Mouse (Mus musculus): ENCODE measurements at regions not wholly inside any gene's neighbourhood (a gene's known extent, or its start where the extent isn't known, plus 50 kb on each side); places are given as distances from the start of the nearest gene placed in this dataset.

DNA sequence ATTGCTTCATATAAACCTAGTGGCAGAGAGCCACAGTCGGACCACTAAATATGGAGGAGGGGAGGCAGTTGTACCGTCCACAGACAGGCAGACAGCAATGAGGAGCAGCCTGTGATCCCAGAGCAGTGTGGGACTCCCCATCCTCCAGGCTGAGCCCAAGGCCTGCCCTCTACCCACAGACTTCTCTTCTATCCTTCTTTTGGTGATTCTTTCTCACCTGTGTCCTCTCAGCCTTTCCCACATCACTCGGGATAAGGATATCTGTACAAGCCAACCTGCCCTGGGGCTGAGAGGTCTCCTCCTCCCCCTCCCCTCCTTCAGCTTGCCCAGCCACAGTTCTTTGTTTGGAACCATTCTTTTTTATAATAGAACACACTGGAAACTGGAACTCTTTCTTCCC is 158.8 kb upstream of the 1700066M21Rik start:
- H3K27ac ChIP-seq (ENCODE audit: insufficient read depth, low read depth, low read length) = no peak overlapping the region
- WGBS = 69% methylated on average over 3 of the region's 3 CpGs
- no peak for TF ChIP-seq POLR2A (IDR thresholded peaks at IDR 0.05; ENCODE audit: insufficient read depth, low read depth, low read length)
- no peak for TF ChIP-seq CTCF (IDR thresholded peaks at IDR 0.05; ENCODE audit: insufficient read depth, low read depth, low read length)
- peaks cover 3% of the 10 kb centered on the region; the same call in 1 of the 2 replicates for H3K4me1 ChIP-seq (ENCODE audit: control insufficient read depth, insufficient read depth, low read length)
- H3K4me3 ChIP-seq (ENCODE audit: insufficient read depth, low read depth, low read length) = no peak overlapping the region

DNA sequence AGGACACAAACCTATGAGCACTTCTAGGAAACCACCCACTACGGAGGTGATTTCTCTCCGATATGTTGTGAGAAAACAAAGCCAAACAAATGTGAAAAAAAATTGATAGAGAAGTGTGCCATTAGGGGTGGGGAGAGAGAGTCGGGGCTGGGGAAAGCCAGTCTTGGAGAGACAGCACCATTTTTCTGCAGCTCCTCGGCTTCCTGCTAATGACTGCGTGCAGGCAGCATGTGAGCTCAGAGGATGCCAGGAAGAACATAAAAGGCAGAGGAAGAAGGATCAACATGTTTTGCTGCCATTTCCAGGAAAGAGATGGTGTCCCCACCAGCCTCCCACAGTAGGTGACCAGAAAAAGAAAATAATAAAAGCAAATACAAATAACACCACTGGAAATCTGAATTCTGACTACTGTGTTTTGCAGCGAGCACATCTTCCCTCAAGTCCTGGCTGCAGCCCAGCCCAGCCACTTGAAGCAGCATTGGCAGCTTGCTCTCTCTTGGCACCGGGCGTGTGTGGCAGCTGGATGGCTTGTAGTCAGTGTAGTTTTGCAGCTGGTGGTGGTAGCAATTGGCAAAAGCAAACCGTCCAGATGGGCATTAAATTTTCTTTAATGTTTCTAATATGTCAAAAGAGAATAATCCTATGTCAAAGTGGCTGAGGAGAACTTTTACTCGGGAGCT is 152.9 kb upstream of the 1700066M21Rik start:
- TF ChIP-seq POLR2A (IDR thresholded peaks at IDR 0.05; ENCODE audit: insufficient read depth, low read depth, low read length) = no peak
- no peak for TF ChIP-seq CTCF (IDR thresholded peaks at IDR 0.05; ENCODE audit: insufficient read depth, low read depth, low read length)
- H3K4me1 ChIP-seq (ENCODE audit: control insufficient read depth, insufficient read depth, low read length) = no peaks in the 10 kb centered on the region
- no peak overlapping the region for H3K4me3 ChIP-seq (ENCODE audit: insufficient read depth, low read depth, low read length)
- H3K27ac ChIP-seq (ENCODE audit: insufficient read depth, low read depth, low read length) = no peak overlapping the region
- 17% methylated on average over 10 of the region's 10 CpGs for WGBS

- Histone ChIP-seq H3K4me1 (ENCODE audit: control insufficient read depth, insufficient read depth, low read length) (no peaks in the 10 kb centered on the region), H3K27ac (ENCODE audit: insufficient read depth, low read depth, low read length) (no peak overlapping the region), H3K4me3 (ENCODE audit: insufficient read depth, low read depth, low read length) (no peak overlapping the region)
- WGBS = 59% methylated on average over 6 of the region's 6 CpGs
- TF ChIP-seq POLR2A (IDR thresholded peaks at IDR 0.05; ENCODE audit: insufficient read depth, low read depth, low read length) (no peak), CTCF (IDR thresholded peaks at IDR 0.05; ENCODE audit: insufficient read depth, low read depth, low read length) (no peak)
These were observed 133.6 kb upstream of the 1700066M21Rik start for GRCm38 (mm10) chr1:57243607-57244408.

GRCm38 (mm10) chr1:57259626-57260025 is 117.8 kb upstream of the 1700066M21Rik start:
- no peak overlapping the region for H3K4me3 ChIP-seq (ENCODE audit: insufficient read depth, low read depth, low read length)
- no peaks in the 10 kb centered on the region for H3K4me1 ChIP-seq (ENCODE audit: control insufficient read depth, insufficient read depth, low read length)
- TF ChIP-seq POLR2A (IDR thresholded peaks at IDR 0.05; ENCODE audit: insufficient read depth, low read depth, low read length) (no peak), CTCF (IDR thresholded peaks at IDR 0.05; ENCODE audit: insufficient read depth, low read depth, low read length) (no peak)
- 65% methylated on average over 7 of the region's 7 CpGs for WGBS
- no peak overlapping the region for H3K27ac ChIP-seq (ENCODE audit: insufficient read depth, low read depth, low read length)

- Histone ChIP-seq H3K27ac (ENCODE audit: insufficient read depth, low read depth, low read length) (no peak overlapping the region), H3K4me3 (ENCODE audit: insufficient read depth, low read depth, low read length) (no peak overlapping the region), H3K4me1 (ENCODE audit: control insufficient read depth, insufficient read depth, low read length) (no peaks in the 10 kb centered on the region)
- TF ChIP-seq POLR2A (IDR thresholded peaks at IDR 0.05; ENCODE audit: insufficient read depth, low read depth, low read length) (no peak), CTCF (IDR thresholded peaks at IDR 0.05; ENCODE audit: insufficient read depth, low read depth, low read length) (no peak)
- WGBS = 65% methylated on average over 12 of the region's 12 CpGs
These were observed 112.2 kb upstream of the 1700066M21Rik start for GRCm38 (mm10) chr1:57265012-57265760.

- no peak overlapping the region for H3K27ac ChIP-seq (ENCODE audit: insufficient read depth, low read depth, low read length)
- H3K4me3 ChIP-seq (ENCODE audit: insufficient read depth, low read depth, low read length) = no peak overlapping the region
- TF ChIP-seq CTCF (IDR thresholded peaks at IDR 0.05; ENCODE audit: insufficient read depth, low read depth, low read length) = no peak
- no peak for TF ChIP-seq POLR2A (IDR thresholded peaks at IDR 0.05; ENCODE audit: insufficient read depth, low read depth, low read length)
- no peaks in the 10 kb centered on the region for H3K4me1 ChIP-seq (ENCODE audit: control insufficient read depth, insufficient read depth, low read length)
- 45% methylated on average over 4 of the region's 4 CpGs for WGBS
These were observed 110.7 kb upstream of the 1700066M21Rik start for GRCm38 (mm10) chr1:57266695-57267094.

DNA sequence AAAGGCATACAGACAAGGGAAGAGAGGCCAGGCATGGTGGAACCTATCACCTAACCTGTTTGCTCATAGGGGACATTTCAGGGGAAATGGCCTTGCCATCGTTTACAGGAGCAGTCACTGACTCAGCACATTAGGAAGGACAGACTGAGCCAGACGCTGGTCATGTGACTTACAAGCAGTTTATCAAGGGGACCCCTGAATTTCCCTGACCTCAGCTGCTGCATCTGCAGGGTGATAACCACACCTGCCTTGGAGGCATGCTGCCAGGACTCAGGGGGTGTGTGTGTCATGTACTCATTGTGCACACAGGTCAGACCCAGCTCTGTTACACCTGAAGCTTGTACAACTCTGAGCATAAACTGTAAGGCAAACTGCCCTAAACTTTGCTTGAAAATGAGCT is 109.6 kb upstream of the 1700066M21Rik start:
- no peaks in the 10 kb centered on the region for H3K4me1 ChIP-seq (ENCODE audit: control insufficient read depth, insufficient read depth, low read length)
- TF ChIP-seq POLR2A (IDR thresholded peaks at IDR 0.05; ENCODE audit: insufficient read depth, low read depth, low read length) (no peak), CTCF (IDR thresholded peaks at IDR 0.05; ENCODE audit: insufficient read depth, low read depth, low read length) (no peak)
- WGBS = 71% methylated on average over 2 of the region's 2 CpGs
- H3K4me3 ChIP-seq (ENCODE audit: insufficient read depth, low read depth, low read length) = no peak overlapping the region
- no peak overlapping the region for H3K27ac ChIP-seq (ENCODE audit: insufficient read depth, low read depth, low read length)

DNA sequence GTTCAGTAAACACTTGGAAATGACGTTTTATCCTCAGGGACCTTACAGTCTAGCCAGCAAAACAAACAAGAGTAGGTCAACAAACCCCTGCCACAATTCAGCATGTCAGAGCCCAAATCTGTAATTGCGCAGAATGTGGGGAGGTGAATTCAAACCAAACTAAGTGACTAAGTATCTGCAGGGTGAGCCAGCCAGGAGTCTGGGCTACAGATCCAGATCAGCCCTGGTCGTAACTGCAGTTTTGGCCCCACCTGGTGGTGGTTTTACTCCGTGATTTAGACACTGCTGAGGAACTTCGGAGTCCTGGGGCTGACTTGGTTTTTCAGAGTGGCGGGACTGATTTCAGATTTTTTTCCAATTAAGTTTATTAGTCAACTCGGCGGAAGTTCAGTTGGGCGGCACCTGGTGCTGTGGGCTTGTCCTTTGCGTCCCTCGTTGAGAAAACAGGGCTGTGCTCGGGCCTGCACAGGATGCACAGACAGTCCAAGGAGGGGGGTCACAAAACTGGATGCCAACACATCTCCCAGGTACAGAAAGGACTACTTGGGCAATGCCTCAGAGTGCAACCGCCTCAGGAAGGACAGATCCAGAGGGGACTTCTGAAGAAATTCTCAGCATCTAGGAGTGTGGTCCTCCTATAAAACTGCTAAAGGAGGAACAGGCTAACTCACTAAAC is 107.6 kb upstream of the 1700066M21Rik start:
- WGBS = 40% methylated on average over 13 of the region's 13 CpGs
- TF ChIP-seq CTCF (IDR thresholded peaks at IDR 0.05; ENCODE audit: insufficient read depth, low read depth, low read length) = peak; percentile 33; the same call in 1 of the 2 replicates
- no peak for TF ChIP-seq POLR2A (IDR thresholded peaks at IDR 0.05; ENCODE audit: insufficient read depth, low read depth, low read length)
- H3K4me3 ChIP-seq (ENCODE audit: insufficient read depth, low read depth, low read length) = no peak overlapping the region
- no peak overlapping the region for H3K27ac ChIP-seq (ENCODE audit: insufficient read depth, low read depth, low read length)
- H3K4me1 ChIP-seq (ENCODE audit: control insufficient read depth, insufficient read depth, low read length) = no peaks in the 10 kb centered on the region
